Mouse (Mus musculus) heart, adult 11 months (tissue): ENCODE measurements around the gene Nebl.

ENCODE experiments used
- DNase-seq: peaks from one replicate; pipeline ENCODE4 v3.0.0; 2022

Gene Nebl

DNA sequence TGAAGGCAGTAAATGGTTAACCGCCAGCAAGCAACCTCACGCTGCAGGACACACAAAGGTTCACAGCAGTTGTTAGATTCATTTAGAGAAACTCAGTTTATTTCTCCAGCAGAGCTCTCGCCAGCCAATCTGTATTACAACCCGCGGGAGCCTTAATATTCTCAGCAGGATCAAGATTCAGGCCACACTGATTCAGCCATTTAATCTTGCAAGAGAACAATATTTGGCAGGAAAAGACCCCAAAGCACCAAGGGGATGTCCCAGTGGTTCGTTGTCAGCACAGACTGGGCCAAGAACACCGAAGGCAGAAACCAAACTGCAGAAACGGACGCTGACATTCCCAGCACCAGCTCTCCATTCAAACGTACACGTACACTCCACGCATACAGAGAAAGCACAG is 216.5 kb downstream of the Nebl start:
- DNase-seq = no peak

GRCm38 (mm10) chr2:17509942-17510341 is 221.3 kb downstream of the Nebl start:
- DNase-seq = no peak

DNA sequence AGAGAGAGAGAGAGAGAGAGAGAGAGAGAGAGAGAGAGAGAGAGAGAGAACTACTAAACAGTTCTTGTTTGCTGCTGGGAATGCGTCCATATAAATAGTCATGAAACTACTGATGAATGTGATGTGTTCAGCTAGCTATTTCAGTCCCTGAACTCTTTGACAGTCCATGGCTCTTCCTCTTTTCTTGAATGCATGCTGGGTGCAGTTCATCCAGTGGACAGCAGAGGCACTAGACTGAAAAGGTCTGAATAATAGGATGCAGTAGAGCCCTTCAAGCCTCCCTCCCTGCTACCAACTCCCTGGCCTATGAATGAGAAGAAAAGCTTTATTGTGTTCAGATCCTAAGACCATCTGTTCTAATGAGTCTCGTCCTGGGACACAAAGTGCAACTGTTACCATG is 223.9 kb downstream of the Nebl start:
- no peak for DNase-seq

- no peak for DNase-seq
These were observed 227.0 kb downstream of the Nebl start for GRCm38 (mm10) chr2:17504115-17504774.

- DNase-seq = no peak
These were observed 230.2 kb downstream of the Nebl start for GRCm38 (mm10) chr2:17501075-17501474.

- DNase-seq = no peak
These were observed 265.6 kb downstream of the Nebl start for GRCm38 (mm10) chr2:17465517-17466174.

DNA sequence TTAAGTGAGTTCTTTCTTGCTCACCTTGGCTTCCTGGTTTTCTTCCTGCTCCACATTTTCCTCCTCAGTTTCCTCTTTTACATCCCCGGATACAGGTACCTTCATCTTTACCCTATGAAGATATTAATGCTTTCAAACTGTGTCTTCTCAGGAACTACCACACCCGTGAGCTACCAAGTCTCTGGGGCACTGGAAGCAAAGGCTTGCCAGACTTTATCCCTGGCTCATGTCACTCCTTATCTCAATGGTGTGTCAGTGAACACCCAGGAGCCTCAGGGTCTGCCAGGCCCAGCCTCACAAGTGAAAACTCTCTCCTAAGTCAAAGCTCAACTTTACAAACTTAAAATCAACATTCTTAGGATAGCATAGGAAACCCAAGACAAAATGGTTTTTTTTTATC is 270.8 kb downstream of the Nebl start:
- DNase-seq = peak; percentile 93

- no peak for DNase-seq
These were observed 277.6 kb downstream of the Nebl start for GRCm38 (mm10) chr2:17453676-17454075.

- no peak for DNase-seq
These were observed 282.9 kb downstream of the Nebl start for GRCm38 (mm10) chr2:17448341-17448740.

DNA sequence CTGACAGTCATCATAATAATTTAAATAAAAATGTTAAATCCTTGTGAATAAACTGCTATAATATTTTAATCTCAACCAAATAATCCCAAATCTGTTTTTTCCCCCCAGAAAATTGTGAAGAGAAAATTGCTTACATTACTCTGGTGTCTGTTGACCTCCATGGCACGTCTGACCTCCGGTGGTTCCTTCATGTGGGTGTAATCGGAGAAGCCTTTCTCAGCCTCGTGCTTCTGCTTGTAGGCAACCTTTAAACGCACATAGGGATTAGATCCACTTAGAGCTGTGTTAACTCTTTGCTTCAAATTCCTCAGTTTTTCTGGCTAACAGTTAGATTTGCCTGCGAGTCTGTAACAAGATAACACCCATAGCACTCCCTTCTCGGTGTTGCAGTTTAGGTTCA is 287.7 kb downstream of the Nebl start:
- no peak for DNase-seq

GRCm38 (mm10) chr2:17438317-17438716 is 292.9 kb downstream of the Nebl start:
- no peak for DNase-seq

GRCm38 (mm10) chr2:17436739-17437440 is 294.4 kb downstream of the Nebl start:
- DNase-seq = no peak

- no peak for DNase-seq
These were observed 296.0 kb downstream of the Nebl start for GRCm38 (mm10) chr2:17435217-17435616.

DNA sequence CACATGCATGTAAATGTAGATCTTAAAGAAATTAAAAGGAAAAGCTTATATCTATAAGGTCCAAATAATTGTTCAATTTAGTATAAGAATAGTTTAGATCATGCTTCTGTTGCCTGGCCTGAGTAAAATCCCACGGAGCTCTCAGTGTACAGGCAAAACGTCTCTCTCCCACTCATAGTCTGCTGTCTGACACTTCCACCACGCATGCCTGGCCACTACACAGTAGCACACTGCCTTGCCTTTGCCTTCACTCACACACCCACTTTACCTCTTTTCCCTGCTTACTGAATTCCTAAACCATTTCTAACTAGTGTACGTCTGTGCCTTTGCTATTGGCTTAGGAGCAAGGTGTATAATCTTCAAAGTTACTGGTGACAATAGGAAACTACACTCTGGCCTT is 302.2 kb downstream of the Nebl start:
- DNase-seq = no peak

GRCm38 (mm10) chr2:17428156-17428555 is 303.1 kb downstream of the Nebl start:
- DNase-seq = no peak

GRCm38 (mm10) chr2:17422967-17423366 is 308.3 kb downstream of the Nebl start:
- no peak for DNase-seq

DNA sequence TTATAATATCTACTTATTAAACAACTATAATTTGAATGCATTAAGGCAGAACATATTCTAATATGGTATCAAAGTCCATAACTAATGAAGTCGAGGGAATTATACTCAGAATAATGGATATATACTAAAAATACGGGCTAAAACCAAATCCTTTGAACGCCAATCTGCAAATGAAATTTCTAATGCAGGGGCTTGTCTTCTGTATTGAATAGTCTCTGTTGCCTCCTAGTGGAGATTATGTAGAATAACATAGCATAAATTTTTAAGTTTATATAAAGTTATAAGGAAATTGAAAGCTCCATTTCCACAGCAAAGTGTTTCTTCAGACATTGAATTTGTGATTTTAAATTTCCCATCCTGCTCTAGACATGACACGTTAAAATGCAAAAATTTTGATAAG is 315.9 kb downstream of the Nebl start:
- DNase-seq = no peak

DNA sequence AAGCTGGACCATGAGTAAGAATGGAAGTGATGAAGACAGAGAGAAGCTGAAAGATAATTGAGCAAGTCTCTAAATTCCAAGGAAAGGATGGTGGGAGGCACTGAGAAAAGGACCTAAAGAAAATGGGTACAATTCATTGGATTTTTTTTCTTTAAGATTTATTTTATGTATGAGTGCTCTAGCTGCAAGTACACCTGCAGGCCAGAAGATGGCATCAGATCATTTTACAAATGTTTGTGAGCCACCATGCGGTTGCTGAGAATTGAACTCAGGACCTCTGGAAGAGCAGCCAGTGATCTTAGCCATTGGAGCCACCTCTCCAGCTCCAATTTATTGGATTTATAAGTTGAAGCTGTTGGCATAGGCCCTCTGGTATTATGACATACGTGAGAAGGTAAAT is 316.9 kb downstream of the Nebl start:
- no peak for DNase-seq

DNA sequence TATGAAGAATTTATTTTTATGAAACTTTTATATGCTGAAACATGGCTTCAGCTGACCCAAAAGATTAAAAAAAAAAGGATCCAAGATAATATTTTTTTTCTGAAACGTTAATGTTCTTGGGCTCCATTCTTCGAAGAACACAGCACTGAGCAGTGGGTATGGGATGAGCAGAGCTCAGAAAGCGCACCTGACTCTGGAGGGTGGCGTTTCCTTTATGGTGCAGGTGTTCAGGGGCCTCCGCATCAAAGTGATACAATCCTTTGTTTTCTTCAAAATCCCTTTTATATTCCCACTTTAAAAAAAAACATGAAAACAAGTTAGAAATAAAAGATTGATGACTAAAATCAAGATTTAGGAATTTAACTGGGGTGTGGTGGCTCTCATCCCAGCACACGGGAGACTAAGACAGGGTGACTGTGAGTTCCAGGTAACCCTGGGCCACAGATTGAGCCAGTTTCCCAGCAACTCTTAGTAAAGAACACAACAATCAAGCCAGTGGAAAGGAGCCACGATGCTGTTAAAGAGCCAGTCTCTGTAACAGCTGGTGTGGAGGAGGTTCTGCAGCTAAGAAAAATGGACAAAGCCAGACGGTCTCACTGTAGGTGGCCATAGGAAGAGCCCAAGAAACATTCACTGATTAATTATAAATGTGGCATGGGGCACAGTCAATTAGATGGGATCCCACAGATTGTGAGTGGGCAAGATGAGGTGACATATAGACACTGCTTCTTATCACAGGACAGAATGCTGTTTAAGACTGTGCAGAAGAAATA is 317.6 kb downstream of the Nebl start:
- no peak for DNase-seq

DNA sequence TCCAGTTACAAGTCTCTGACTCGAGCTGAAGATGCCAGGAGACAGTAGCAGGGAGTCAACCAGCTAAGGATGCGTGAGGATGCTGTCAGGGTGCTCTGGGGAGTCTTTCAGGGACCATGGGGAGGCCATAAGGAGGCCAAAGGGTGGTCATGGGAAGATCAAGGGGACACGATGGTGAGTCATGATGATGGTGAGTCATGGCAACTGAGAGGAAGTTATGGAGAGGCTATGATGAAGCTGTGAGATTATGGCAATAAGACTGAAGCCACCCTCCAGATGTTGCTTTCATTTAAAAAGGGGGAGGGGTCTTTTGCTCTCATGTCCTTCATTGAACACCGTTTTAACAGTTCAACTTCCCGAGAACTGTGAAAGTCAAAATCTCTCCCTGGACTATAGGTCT is 322.0 kb downstream of the Nebl start:
- DNase-seq = no peak

DNA sequence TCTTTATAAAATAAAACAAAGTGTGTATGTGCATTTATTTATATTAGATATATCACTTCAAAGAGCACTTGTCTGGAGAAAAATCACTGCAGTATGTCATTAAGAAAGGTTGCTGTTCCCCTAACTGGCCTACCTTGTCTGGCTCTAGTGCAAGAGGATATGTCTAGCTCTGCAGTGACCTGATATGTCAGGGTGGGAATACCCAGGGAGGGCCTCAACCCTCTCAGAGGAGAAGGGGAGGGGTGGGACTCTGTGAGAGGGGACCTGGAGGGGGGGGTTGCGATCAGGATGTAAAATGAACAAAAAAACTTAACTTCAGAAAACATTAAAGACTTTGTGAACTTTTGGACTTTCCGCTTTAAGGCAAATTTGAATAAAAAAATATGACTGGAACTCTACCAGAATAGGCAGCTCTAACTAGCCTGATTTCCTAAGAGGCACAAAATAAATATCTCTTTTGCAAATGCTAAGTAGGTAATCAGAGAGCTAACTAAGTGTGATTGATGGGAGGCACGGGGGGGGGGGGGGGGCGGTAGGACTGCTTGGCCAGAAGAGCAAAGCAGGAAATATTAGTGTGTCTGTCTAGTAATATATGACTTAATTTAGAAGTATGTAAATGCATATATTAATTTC is 325.2 kb downstream of the Nebl start:
- DNase-seq = no peak

- DNase-seq = no peak
These were observed 328.8 kb downstream of the Nebl start for GRCm38 (mm10) chr2:17402511-17402910.

DNA sequence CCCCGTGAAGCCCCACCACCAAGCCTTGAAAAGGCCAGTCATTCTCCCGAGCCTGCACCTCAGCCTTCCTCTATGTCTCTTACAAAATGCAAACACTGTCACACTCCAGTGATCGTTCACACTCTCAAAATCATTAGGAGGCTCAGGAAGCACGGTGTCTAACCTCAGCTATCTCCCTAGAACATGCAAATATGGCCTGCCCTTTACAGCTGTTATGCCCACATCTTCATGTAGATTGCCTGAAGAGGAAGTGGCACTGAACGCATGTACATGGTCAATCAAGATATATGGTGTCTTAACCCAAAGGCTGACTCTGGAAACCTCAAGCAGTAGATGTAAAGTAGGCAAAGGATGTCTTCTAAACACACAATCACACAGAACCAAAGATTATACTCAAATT is 335.0 kb downstream of the Nebl start:
- DNase-seq = no peak
